Mouse (Mus musculus) heart, postnatal 36 days (tissue): Measurements from ENCODE around the gene Fxyd1. TPM values are rescaled to one million over a fixed set of nuclear protein-coding genes. Genes with fewer than 3 reads are reported as not detected.

Experiments used
- DNase-seq, 2 experiments: peaks; one replicate each; pipeline ENCODE4 v3.0.0; 2021 to 2022
- intact Hi-C: fragments of 180-260 bp; cut with DNase I; formaldehyde crosslinking; loops from one replicate; pipeline ENCODE4 v1.15.1; 2025
- microRNA-seq, 2 experiments: library from miRNA; unstranded; fragments of <30 nt; microRNA quantifications; one replicate each; pipeline ENCODE4 v1.2.0; 2021; ENCODE audit warnings: borderline number of aligned reads in 2 of 2
- total RNA-seq, 2 experiments: library from RNA; stranded (reverse); gene quantifications; 2 replicates each; pipeline ENCODE4 v1.2.3; 2021

Gene Fxyd1
- total RNA-seq, 2 experiments from 2014 or later: 863 to 996 TPM

GRCm38 (mm10) chr7:31033409-31034165 is 23.4 kb downstream of the Fxyd1 start:
- DNase-seq: no peak
- intact Hi-C loops: no loop called here

DNA sequence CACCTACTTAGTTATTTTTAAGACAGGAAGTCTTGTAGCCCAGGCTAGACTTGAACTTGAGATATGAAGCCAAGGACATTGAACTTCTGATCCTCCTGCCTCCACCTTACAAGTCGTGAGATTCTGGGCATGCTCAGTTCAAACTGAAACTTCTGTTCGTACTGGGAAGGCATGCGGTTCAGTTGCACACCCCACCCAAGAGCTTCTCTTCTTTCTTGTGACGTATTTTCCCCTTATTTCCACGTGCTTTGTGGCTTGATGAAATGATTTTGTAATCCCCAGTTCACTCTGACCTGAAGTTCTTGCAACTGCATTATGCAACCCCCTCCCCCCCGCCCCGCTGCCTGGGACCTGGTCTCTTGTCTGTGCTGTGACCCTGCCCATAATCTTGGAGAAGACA is 25.3 kb downstream of the Fxyd1 start:
- DNase-seq: no peak
- intact Hi-C loops: no loop called here

- no peak for DNase-seq
- intact Hi-C loops: no loop called here
Measured at GRCm38 (mm10) chr7:31030717-31031116, 26.3 kb downstream of the Fxyd1 start.

GRCm38 (mm10) chr7:31028609-31029008 is 28.4 kb downstream of the Fxyd1 start:
- intact Hi-C loops: no loop called here
- no peak for DNase-seq

GRCm38 (mm10) chr7:31017104-31017901 is 39.7 kb downstream of the Fxyd1 start:
- no peak for DNase-seq
- intact Hi-C loops: no loop called here

- intact Hi-C loops: no loop called here
- DNase-seq: no peak
Measured at GRCm38 (mm10) chr7:31012971-31013370, 44.0 kb downstream of the Fxyd1 start.

DNA sequence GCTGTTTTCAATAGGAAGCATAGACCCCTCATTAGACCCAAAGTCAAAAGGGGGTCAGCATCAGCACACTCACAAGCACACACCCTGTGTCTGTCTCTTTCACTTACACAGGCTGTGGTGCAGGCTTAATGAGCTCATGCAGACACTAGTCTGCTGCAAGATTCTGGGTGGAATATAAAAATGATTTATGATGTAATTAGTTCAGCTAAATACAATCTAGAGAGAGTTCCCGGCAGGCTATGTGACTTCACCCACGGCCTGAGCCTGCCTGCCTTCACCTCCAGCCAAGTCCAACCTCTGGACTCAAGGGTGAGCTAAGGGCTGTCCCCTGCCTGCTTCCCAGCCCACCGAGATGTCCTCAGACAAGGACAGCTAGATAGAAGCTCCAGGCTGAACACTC is 48.1 kb downstream of the Fxyd1 start:
- DNase-seq: no peak
- intact Hi-C loops: no loop called here

DNA sequence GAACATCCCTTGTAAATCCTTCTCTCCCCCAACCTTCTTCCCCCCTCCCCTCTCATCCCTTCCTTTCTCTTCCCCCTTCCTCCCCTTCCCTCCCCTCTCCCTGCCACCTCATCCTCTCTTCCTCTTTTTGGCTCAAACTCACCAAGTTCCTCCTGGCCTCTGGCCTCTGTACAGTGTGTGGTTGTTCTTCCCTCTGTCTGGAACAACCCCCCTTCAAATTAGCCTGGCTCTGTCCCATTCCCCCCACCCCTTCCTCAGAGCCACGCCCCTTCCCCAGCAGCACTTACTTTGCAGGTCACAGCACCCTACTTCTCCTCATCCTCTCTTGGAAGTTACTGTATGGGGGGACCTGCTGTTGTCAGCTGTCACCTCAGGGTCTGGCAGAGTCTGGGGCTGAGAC is 48.8 kb downstream of the Fxyd1 start:
- intact Hi-C loops: no loop called here
- no peak for DNase-seq

- DNase-seq: no peak
- intact Hi-C loops: no loop called here
Measured at GRCm38 (mm10) chr7:31007775-31008174, 49.2 kb downstream of the Fxyd1 start.

DNA sequence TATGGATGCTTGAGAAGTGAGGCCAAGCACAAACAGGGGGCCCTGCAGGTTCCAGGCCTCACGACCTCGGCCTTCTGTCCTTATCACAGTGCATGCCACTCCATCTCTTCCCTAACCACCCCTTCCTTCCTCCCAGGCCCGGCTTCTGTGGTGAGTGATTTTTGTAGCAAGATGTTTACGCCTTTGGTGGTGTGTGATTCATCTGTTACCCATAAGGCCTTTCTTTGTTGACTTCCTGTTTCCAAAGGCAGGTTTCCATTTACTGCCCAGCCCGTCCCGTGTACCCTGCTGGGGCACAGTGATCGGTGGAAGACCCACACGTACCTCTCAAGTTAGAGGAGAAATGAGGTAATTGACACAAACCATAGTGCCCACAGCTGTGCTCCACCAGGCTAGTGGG is 54.3 kb downstream of the Fxyd1 start:
- peak; percentile 18 to 31 for DNase-seq
- intact Hi-C loops: no loop called here

Small RNA genes lying within 50 kb of the gene (microRNA-seq; reads per million reads assigned to microRNA genes)
- 0 reads per million in 2 experiments for gene Mir7050

Other genes with a start within 250 kb of the Fxyd1 start
- gene Ffar2, start 233.4 kb downstream of the Fxyd1 start, total RNA-seq: under 1 TPM in 1 of 2 experiments, not detected in 1; 0.14 TPM
- gene Ffar3, start 201.0 kb downstream of the Fxyd1 start, total RNA-seq: not detected
- not detected for gene Ffar1, start 195.6 kb downstream of the Fxyd1 start, total RNA-seq
- gene Cd22, start 176.9 kb downstream of the Fxyd1 start, total RNA-seq: 1 to 10 TPM in 1 of 2 experiments, under 1 TPM in 1; 0.46 to 1.7 TPM
- not detected for gene Mag, start 142.3 kb downstream of the Fxyd1 start, total RNA-seq
- gene Hamp2, start 132.5 kb downstream of the Fxyd1 start, total RNA-seq: 1 to 10 TPM; 2.9 to 4.6 TPM
- gene Hamp, start 113.2 kb downstream of the Fxyd1 start, total RNA-seq: 10 to 100 TPM; 20.2 to 36.3 TPM
- gene Usf2, start 100.4 kb downstream of the Fxyd1 start, total RNA-seq: 100 to 1,000 TPM; 107 to 112 TPM
- gene Lsr, start 83.7 kb downstream of the Fxyd1 start, total RNA-seq: 1 to 10 TPM; 3.7 to 5.1 TPM
- gene Fam187b, start 83.4 kb downstream of the Fxyd1 start, total RNA-seq: under 1 TPM in 1 of 2 experiments, not detected in 1; 0.17 TPM
- gene Fxyd5, start 14.7 kb downstream of the Fxyd1 start, total RNA-seq: 10 to 100 TPM; 29.3 to 30.8 TPM
- 1 to 10 TPM in 1 of 2 experiments, under 1 TPM in 1; 0.41 to 1.1 TPM for gene Fxyd7, start 5.7 kb downstream of the Fxyd1 start, total RNA-seq
- 1 to 10 TPM; 3.6 to 5.2 TPM for gene Lgi4, start 2.1 kb upstream of the Fxyd1 start, total RNA-seq
- 1 to 10 TPM; 1.1 to 2.3 TPM for gene Fxyd3, start 19.5 kb upstream of the Fxyd1 start, total RNA-seq
- gene Hpn, start 58.1 kb upstream of the Fxyd1 start, total RNA-seq: 1 to 10 TPM; 1.9 to 3.9 TPM
- 10 to 100 TPM; 29.2 to 29.5 TPM for gene Scn1b, start 69.8 kb upstream of the Fxyd1 start, total RNA-seq
- gene Gramd1a, start 98.7 kb upstream of the Fxyd1 start, total RNA-seq: 10 to 100 TPM; 33.6 to 37.9 TPM
- not detected for gene Scgb2b2, start 233.3 kb upstream of the Fxyd1 start, total RNA-seq
- gene Scgb1b2, start 234.6 kb upstream of the Fxyd1 start, total RNA-seq: not detected